ENCODE assay signal across 13 mouse cellular contexts in genomic region chr13:28420636-28421035, GRCm38 (mm10).
DNase-seq lines count a peak whose midpoint lies in the region; ATAC-seq lines count a peak whose summit lies in the region.
"Had no signal": no experiment of that assay in that cellular context is flagged by ENCODE, and none has a peak within 500 bp of the region (broad histone marks: within the 10 kb centered on the region; RNA-seq: fewer than 3 reads in every experiment).

No protein-coding gene starts in this region.

- DNase-seq in forebrain, embryonic 14.5 days (ENCODE audit: low spot score) = no peak
- no peak for DNase-seq in forebrain, embryonic 10.5 days (ENCODE audit: extremely low spot score, low spot score)
- DNase-seq in neural tube, embryonic 10.5 days (ENCODE audit: extremely low spot score, low spot score) = no peak
- no peak for DNase-seq in lung, postnatal 36 days
- DNase-seq in Muller cell, postnatal 12 days (ENCODE audit: inconsistent ontology term) = no peak
- DNase-seq: gastrocnemius, adult 2 months; kidney, postnatal 10 days had no signal

- 87% methylated on average over 3 of the region's 3 CpGs for WGBS in forebrain, embryonic 14.5 days
- WGBS in forebrain, embryonic 10.5 days = 92% methylated on average over 3 of the region's 3 CpGs
- WGBS in neural tube, embryonic 12.5 days = 82% methylated on average over 3 of the region's 3 CpGs
- 85% methylated on average over 3 of the region's 3 CpGs for WGBS in midbrain, embryonic 13.5 days

- no peaks in the 10 kb centered on the region for H3K27me3 ChIP-seq in forebrain, embryonic 14.5 days (replicated peaks; ENCODE audit: control insufficient read depth, insufficient read depth, low read length)
- peaks cover 7% of the 10 kb centered on the region; the same call in 1 of the 2 replicates for H3K27me3 ChIP-seq in forebrain, embryonic 10.5 days (ENCODE audit: poor library complexity, severe bottlenecking)
- H3K27me3 ChIP-seq in neural tube, embryonic 12.5 days (replicated peaks) = no peaks in the 10 kb centered on the region
- no peaks in the 10 kb centered on the region for H3K27me3 ChIP-seq in midbrain, embryonic 13.5 days
- H3K27me3 ChIP-seq: limb, embryonic 15.5 days; Patski had no signal

- H3K4me2 ChIP-seq in forebrain, embryonic 14.5 days (ENCODE audit: low read length) = no peak overlapping the region
- H3K4me2 ChIP-seq in neural tube, embryonic 12.5 days (replicated peaks) = peak overlapping the region; percentile 56; the same call in 1 of the 2 replicates
- peak overlapping the region; percentile 52 for H3K4me2 ChIP-seq in midbrain, embryonic 13.5 days (replicated peaks)

- no peaks in the 10 kb centered on the region for H3K9me3 ChIP-seq in forebrain, embryonic 14.5 days (replicated peaks; ENCODE audit: control insufficient read depth, low read length)
- no peaks in the 10 kb centered on the region for H3K9me3 ChIP-seq in forebrain, embryonic 10.5 days
- H3K9me3 ChIP-seq in neural tube, embryonic 12.5 days = no peaks in the 10 kb centered on the region
- H3K9me3 ChIP-seq in midbrain, embryonic 13.5 days = no peaks in the 10 kb centered on the region
- H3K9me3 ChIP-seq: limb, embryonic 15.5 days had no signal

- peak overlapping the region; percentile 15; the same call in 1 of the 2 replicates for H3K4me3 ChIP-seq in forebrain, embryonic 14.5 days (ENCODE audit: low read depth, low read length)
- H3K4me3 ChIP-seq in forebrain, embryonic 10.5 days = no peak overlapping the region
- H3K4me3 ChIP-seq in neural tube, embryonic 12.5 days = no peak overlapping the region
- H3K4me3 ChIP-seq in midbrain, embryonic 13.5 days (replicated peaks) = no peak overlapping the region

- no peak for ATAC-seq in forebrain, embryonic 14.5 days
- ATAC-seq in neural tube, embryonic 12.5 days (ENCODE audit: low FRiP score, low read depth) = no peak
- ATAC-seq in midbrain, embryonic 13.5 days = no peak
- ATAC-seq in granulocyte monocyte progenitor cell, adult 5-6 weeks (replicated peaks; ENCODE audit: poor library complexity, severe bottlenecking) = no peak
- ATAC-seq: Patski had no signal

- no peak overlapping the region; the same call in 1 of the 2 replicates for H3K9ac ChIP-seq in forebrain, embryonic 14.5 days (ENCODE audit: low read length)
- no peak overlapping the region for H3K9ac ChIP-seq in neural tube, embryonic 12.5 days
- H3K9ac ChIP-seq in midbrain, embryonic 13.5 days (replicated peaks) = peak overlapping the region; percentile 29
- H3K9ac ChIP-seq: limb, embryonic 15.5 days had no signal

- peaks cover 50% of the 10 kb centered on the region for H3K4me1 ChIP-seq in forebrain, embryonic 14.5 days (ENCODE audit: control insufficient read depth, insufficient read depth, low read length)
- peaks cover 70% of the 10 kb centered on the region for H3K4me1 ChIP-seq in forebrain, embryonic 10.5 days
- peaks cover 49% of the 10 kb centered on the region for H3K4me1 ChIP-seq in neural tube, embryonic 12.5 days
- H3K4me1 ChIP-seq in midbrain, embryonic 13.5 days (replicated peaks) = peaks cover 61% of the 10 kb centered on the region

- H3K36me3 ChIP-seq in forebrain, embryonic 14.5 days (ENCODE audit: control insufficient read depth, insufficient read depth, low read length) = no peaks in the 10 kb centered on the region
- no peaks in the 10 kb centered on the region for H3K36me3 ChIP-seq in forebrain, embryonic 10.5 days (replicated peaks)
- H3K36me3 ChIP-seq in neural tube, embryonic 12.5 days = no peaks in the 10 kb centered on the region
- no peaks in the 10 kb centered on the region for H3K36me3 ChIP-seq in midbrain, embryonic 13.5 days
- H3K36me3 ChIP-seq: limb, embryonic 15.5 days had no signal

- peak overlapping the region; percentile 65 for H3K27ac ChIP-seq in forebrain, embryonic 14.5 days (ENCODE audit: low read depth, low read length)
- no peak overlapping the region for H3K27ac ChIP-seq in forebrain, embryonic 10.5 days
- H3K27ac ChIP-seq in neural tube, embryonic 12.5 days = no peak overlapping the region
- peak overlapping the region; percentile 95 for H3K27ac ChIP-seq in midbrain, embryonic 13.5 days
- H3K27ac ChIP-seq: gastrocnemius, adult 2 months; limb, embryonic 15.5 days; stomach, postnatal 0 days had no signal

Comparison
In these comparisons a context has a peak if more than half of its experiments do, and no peak if none do; other contexts are left out.
1. H3K27ac ChIP-seq: peak in forebrain, embryonic 14.5 days (single experiment) and midbrain, embryonic 13.5 days (single experiment); none in forebrain, embryonic 10.5 days (single experiment) and neural tube, embryonic 12.5 days (single experiment).